ENCODE assay signal across 22 mouse cellular contexts in the genomic region with DNA sequence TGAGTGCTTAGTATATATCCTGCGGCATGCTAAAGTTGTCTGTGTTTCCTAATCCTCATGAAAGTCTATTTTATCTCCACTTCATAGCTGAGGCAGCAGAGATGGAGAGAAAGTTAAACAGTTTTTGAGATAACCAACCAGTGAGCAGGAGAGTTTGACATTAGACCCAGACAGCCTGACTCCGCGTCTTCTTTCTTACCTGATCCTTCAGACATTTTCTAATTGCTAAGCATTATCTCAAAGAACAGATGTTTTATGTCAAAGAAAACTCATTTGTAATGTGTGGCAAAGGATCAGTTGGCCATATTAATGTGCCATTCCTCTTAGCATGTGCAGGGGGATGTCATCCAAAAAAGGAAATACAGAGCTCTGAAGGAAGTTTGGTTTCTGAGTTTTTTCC.
DNase-seq lines count a peak whose midpoint lies in the region; ATAC-seq and TF ChIP-seq lines count a peak whose summit lies in the region.
"Had no signal": no experiment of that assay in that cellular context is flagged by ENCODE, and none has a peak within 500 bp of the region (broad histone marks: within the 10 kb centered on the region; RNA-seq: fewer than 3 reads in every experiment).

No protein-coding gene starts in this region.

- no peak for DNase-seq in G1E (ENCODE audit: low spot score)
- peak; percentile 42 for DNase-seq in MEL (ENCODE audit: low read depth, low spot score)
- DNase-seq in layer of hippocampus, postnatal 25 days (ENCODE audit: extremely low spot score in 1 of 2, low spot score in 1 of 2), result no peak
- no peak for DNase-seq in thymus, postnatal 4 days
- DNase-seq in Muller cell, postnatal 12 days (ENCODE audit: inconsistent ontology term), result no peak
- DNase-seq: adrenal gland, postnatal 14 days; cerebellum, adult 11-12 months; cerebellum, adult 9-10 months; cerebellum, postnatal 25 days; gastrocnemius, postnatal 10 days; heart, adult 18-20 months; heart, postnatal 14 days had no signal

- TF ChIP-seq RAD21 in MEL (IDR thresholded peaks at IDR 0.05; ENCODE audit: low read depth, low read length), result no peak

- no peak for TF ChIP-seq POLR2A in MEL (IDR thresholded peaks at IDR 0.05; ENCODE audit: control insufficient read depth in 1 of 2, insufficient read depth in 1 of 2, low read depth in 1 of 2, low read length in 2 of 2, poor library complexity in 1 of 2)

- ATAC-seq in G1E (ENCODE audit: extremely low read depth, insufficient number of reproducible peaks, low FRiP score, poor library complexity, severe bottlenecking), result peak; percentile 52
- no peak for ATAC-seq in liver, embryonic 15.5 days (ENCODE audit: insufficient read depth)
- ATAC-seq in megakaryocyte-erythroid progenitor cell, adult 5-6 weeks (replicated peaks; ENCODE audit: low FRiP score, low TSS enrichment, poor library complexity, severe bottlenecking), result peak; percentile 48
- ATAC-seq: activated CD4-positive, CD25-positive, alpha-beta regulatory T cell, adult 4 months; forebrain, embryonic 16.5 days; Patski had no signal

- H3K27me3 ChIP-seq in G1E (ENCODE audit: insufficient read depth, low read length) (no peaks in the 10 kb centered on the region), MEL (ENCODE audit: control insufficient read depth in 1 of 2, insufficient read depth in 2 of 2, low read length in 2 of 2) (no peaks in the 10 kb centered on the region)
- no peaks in the 10 kb centered on the region for H3K27me3 ChIP-seq in liver, embryonic 15.5 days
- H3K27me3 ChIP-seq: forebrain, embryonic 12.5 days; heart, embryonic 15.5 days; hindbrain, embryonic 13.5 days; Patski had no signal

- WGBS in liver, embryonic 15.5 days (ENCODE audit: insufficient replicate concordance), result 40% methylated on average over 3 of the region's 3 CpGs

- H3K4me3 ChIP-seq in G1E (ENCODE audit: low read depth, low read length) (no peak overlapping the region; the same call in 1 of the 2 replicates), MEL (ENCODE audit: control insufficient read depth in 1 of 2, insufficient read depth in 1 of 2, low read depth in 2 of 2, low read length in 2 of 2) (no peak overlapping the region)
- no peak overlapping the region for H3K4me3 ChIP-seq in liver, embryonic 15.5 days (replicated peaks)
- H3K4me3 ChIP-seq: erythroblast, embryonic 14.5 days; forebrain, embryonic 12.5 days; heart, embryonic 10.5 days; heart, embryonic 15.5 days; hindbrain, embryonic 13.5 days had no signal

- H3K4me2 ChIP-seq in liver, embryonic 15.5 days, result no peak overlapping the region
- H3K4me2 ChIP-seq: forebrain, embryonic 12.5 days; heart, embryonic 15.5 days; hindbrain, embryonic 13.5 days had no signal

- H3K9me3 ChIP-seq in G1E (replicated peaks), result peaks cover 5% of the 10 kb centered on the region
- no peaks in the 10 kb centered on the region for H3K9me3 ChIP-seq in MEL (replicated peaks; ENCODE audit: insufficient read depth, low read length)
- H3K9me3 ChIP-seq in liver, embryonic 15.5 days (replicated peaks), result no peaks in the 10 kb centered on the region
- H3K9me3 ChIP-seq: forebrain, embryonic 12.5 days; heart, embryonic 10.5 days; heart, embryonic 15.5 days; hindbrain, embryonic 13.5 days had no signal

- H3K36me3 ChIP-seq in G1E (replicated peaks) (no peaks in the 10 kb centered on the region), MEL (ENCODE audit: control insufficient read depth in 1 of 2, insufficient read depth in 2 of 2, low read length in 2 of 2) (peaks cover 0 to 61% of the 10 kb centered on the region in 2 experiments; a peak in 2 of 4 replicates)
- no peaks in the 10 kb centered on the region for H3K36me3 ChIP-seq in liver, embryonic 15.5 days (replicated peaks)
- H3K36me3 ChIP-seq: forebrain, embryonic 12.5 days; heart, embryonic 10.5 days; heart, embryonic 15.5 days; hindbrain, embryonic 13.5 days had no signal

- no peak for TF ChIP-seq CTCF in G1E (IDR thresholded peaks at IDR 0.05; ENCODE audit: low read depth, low read length)
- no peak for TF ChIP-seq CTCF in MEL (IDR thresholded peaks at IDR 0.05 in 2 of 3, conservative IDR thresholded peaks at IDR 0.05 in 1 of 3; ENCODE audit: control insufficient read depth in 1 of 3, insufficient read depth in 1 of 3, low read depth in 2 of 3, low read length in 3 of 3, poor library complexity in 1 of 3, severe bottlenecking in 1 of 3)

- TF ChIP-seq EP300 in MEL (IDR thresholded peaks at IDR 0.05; ENCODE audit: low read depth in 1 of 2, low read length in 2 of 2), result peak; percentile 43 to 54; a peak in 2 of 4 replicates

- H3K4me1 ChIP-seq in G1E (ENCODE audit: insufficient read depth, low read depth, low read length) (peaks cover 59% of the 10 kb centered on the region), MEL (ENCODE audit: control insufficient read depth in 1 of 2, insufficient read depth in 2 of 2, low read length in 2 of 2) (peaks cover 36 to 40% of the 10 kb centered on the region in 2 experiments)
- peaks cover 57% of the 10 kb centered on the region for H3K4me1 ChIP-seq in liver, embryonic 15.5 days (replicated peaks)
- H3K4me1 ChIP-seq: forebrain, embryonic 12.5 days; hindbrain, embryonic 13.5 days had no signal

- H3K9ac ChIP-seq in MEL (ENCODE audit: control insufficient read depth, low read depth, low read length, poor library complexity, severe bottlenecking), result no peak overlapping the region
- no peak overlapping the region for H3K9ac ChIP-seq in liver, embryonic 15.5 days
- H3K9ac ChIP-seq: forebrain, embryonic 12.5 days; heart, embryonic 15.5 days; hindbrain, embryonic 13.5 days had no signal

- H3K27ac ChIP-seq in MEL (ENCODE audit: control insufficient read depth, low read depth, low read length), result peak overlapping the region; percentile 36
- peak overlapping the region; percentile 39 for H3K27ac ChIP-seq in liver, embryonic 15.5 days (replicated peaks)
- H3K27ac ChIP-seq: forebrain, embryonic 12.5 days; heart, embryonic 10.5 days; heart, embryonic 15.5 days; hindbrain, embryonic 13.5 days had no signal

- no peaks in the 10 kb centered on the region; the same call in 1 of the 2 replicates for H3K79me2 ChIP-seq in MEL (ENCODE audit: control insufficient read depth, insufficient read depth, low read length, poor library complexity)

TF ChIP-seq in MEL, 35 proteins besides CTCF, POLR2A, EP300 and RAD21:
- TF ChIP-seq POLR2AphosphoS2 (IDR thresholded peaks at IDR 0.05; ENCODE audit: low read length), result no peak
- peak; percentile 80 for TF ChIP-seq ETS1 (IDR thresholded peaks at IDR 0.05; ENCODE audit: low read depth, low read length)
- TF ChIP-seq TCF12 (IDR thresholded peaks at IDR 0.05; ENCODE audit: low read depth, low read length), result peak; percentile 42; the same call in 1 of the 2 replicates
- no peak for TF ChIP-seq GABPA (IDR thresholded peaks at IDR 0.05; ENCODE audit: low read depth, low read length)
- no peak for TF ChIP-seq ZKSCAN1 (IDR thresholded peaks at IDR 0.05; ENCODE audit: low read depth, low read length)
- TF ChIP-seq SIN3A (IDR thresholded peaks at IDR 0.05; ENCODE audit: low read length), result peak; percentile 40; the same call in 1 of the 2 replicates
- peak; percentile 48; the same call in 1 of the 2 replicates for TF ChIP-seq MYC (IDR thresholded peaks at IDR 0.05; ENCODE audit: low read depth, low read length)
- peak; percentile 39 for TF ChIP-seq TAL1 (IDR thresholded peaks at IDR 0.05; ENCODE audit: low read length)
- no peak for TF ChIP-seq KAT2A (conservative IDR thresholded peaks at IDR 0.05; ENCODE audit: low read depth, low read length)
- no peak for TF ChIP-seq USF2 (IDR thresholded peaks at IDR 0.05; ENCODE audit: borderline replicate concordance in 1 of 2, insufficient read depth in 1 of 2, low read depth in 1 of 2, low read length in 2 of 2)
- no peak for TF ChIP-seq RCOR1 (IDR thresholded peaks at IDR 0.05; ENCODE audit: low read depth, low read length)
- no peak for TF ChIP-seq MXI1 (IDR thresholded peaks at IDR 0.05; ENCODE audit: low read depth, low read length)
- TF ChIP-seq GATA1 (IDR thresholded peaks at IDR 0.05; ENCODE audit: low read depth, low read length), result 0 out of 2 replicates have a peak, but pooled peaks have one; percentile 3
- TF ChIP-seq MEF2A (IDR thresholded peaks at IDR 0.05; ENCODE audit: extremely low read depth, insufficient replicate concordance, low read depth, low read length, poor library complexity, severe bottlenecking), result no peak
- TF ChIP-seq ZC3H11A (IDR thresholded peaks at IDR 0.05; ENCODE audit: low read depth, low read length), result no peak
- no peak for TF ChIP-seq BHLHE40 (IDR thresholded peaks at IDR 0.05; ENCODE audit: borderline replicate concordance, low read depth, low read length)
- TF ChIP-seq JUND (IDR thresholded peaks at IDR 0.05; ENCODE audit: low read depth, low read length), result no peak
- TF ChIP-seq SMC3 (IDR thresholded peaks at IDR 0.05; ENCODE audit: low read depth, low read length), result no peak
- TF ChIP-seq HCFC1 (IDR thresholded peaks at IDR 0.05; ENCODE audit: low read depth, low read length), result no peak
- TF ChIP-seq ZNF384 (IDR thresholded peaks at IDR 0.05; ENCODE audit: low read depth, low read length), result no peak
- TF ChIP-seq MYB (IDR thresholded peaks at IDR 0.05; ENCODE audit: low read depth, low read length), result no peak
- TF ChIP-seq NELFE (IDR thresholded peaks at IDR 0.05; ENCODE audit: low read depth, low read length), result no peak
- TF ChIP-seq CHD2 (IDR thresholded peaks at IDR 0.05; ENCODE audit: low read length), result no peak
TF ChIP-seq in MEL: peak in this region for 6.
